Mouse (Mus musculus): ENCODE measurements around the gene Zfp523.

DNA sequence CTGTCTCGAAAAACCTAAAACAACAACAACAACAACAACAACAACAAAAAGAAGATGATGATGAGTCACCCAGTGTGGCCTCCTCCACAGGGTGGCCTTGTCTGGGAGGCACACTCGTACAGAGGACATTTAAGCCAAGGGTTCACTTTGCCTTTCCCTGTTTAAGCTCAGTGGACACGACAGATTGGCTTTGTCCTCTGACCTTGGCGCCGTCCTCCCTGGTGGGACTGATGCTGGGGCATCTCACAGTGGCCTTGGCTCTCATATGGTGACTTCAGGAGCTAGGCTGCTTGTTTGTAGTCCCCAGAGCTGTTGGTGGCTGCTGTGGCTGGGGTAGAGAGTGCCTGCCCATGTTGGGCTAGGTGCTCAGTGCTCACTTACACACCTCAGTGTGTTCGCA lies 67.3 kb downstream of the Zfp523 start:
- TF ChIP-seq CTCF (IDR thresholded peaks at IDR 0.05; ENCODE audit: low read depth), result no peak
- TF ChIP-seq EP300 (IDR thresholded peaks at IDR 0.05; ENCODE audit: low read depth), result no peak

Measured in liver, embryonic 14.5 days (tissue).